Mouse (Mus musculus) brown adipose tissue, adult 24 weeks (tissue): ENCODE data around the gene Ccl2. TPM values are rescaled to one million over a fixed set of nuclear protein-coding genes. Genes with fewer than 3 reads are reported as not detected.

Source experiments
- H3K27ac ChIP-seq: fragments of 200-500 bp; replicated peaks from 2 replicates; pipeline ENCODE4 v1.5.1; 2012; ENCODE audit warnings: low read depth, mild to moderate bottlenecking, low read length
- H3K4me1 ChIP-seq: fragments of 200-500 bp; 2 replicates; pipeline ENCODE4 v1.6.1; 2012; ENCODE audit warnings: low read length, mixed read lengths; ENCODE audit not compliant: control insufficient read depth, insufficient read depth, insufficient read length
- H3K4me3 ChIP-seq: fragments of 200-500 bp; 2 replicates; pipeline ENCODE4 v1.5.1; 2012; ENCODE audit warnings: low read depth, mild to moderate bottlenecking, low read length, moderate library complexity; ENCODE audit not compliant: insufficient read depth
- polyA plus RNA-seq: library from polyadenylated mRNA; stranded (reverse); fragments of >200 nt; gene quantifications from 2 replicates; pipeline ENCODE4 v1.2.4, GENCODE M21; 2012; ENCODE audit not compliant: missing spikeins, insufficient read depth, insufficient read length

Ccl2 gene
- 3.2 and 14.0 TPM in 2 replicates for polyA plus RNA-seq

- H3K27ac ChIP-seq, result 0 out of 2 replicates have a peak within 1 kb of the TSS, but pooled peaks have one; percentile 39
- H3K4me1 ChIP-seq, result peaks cover 2% of the 10 kb centered on the region; the same call in 1 of the 2 replicates
Observed at GRCm38 (mm10) chr11:82035356-82035755, at the start of gene Ccl2. TSS of gene Ccl2 (plus strand) at chr11:82035571.

GRCm38 (mm10) chr11:81996172-81996841 is 39.1 kb upstream of the Ccl2 start:
- H3K4me1 ChIP-seq, result no peaks in the 10 kb centered on the region
- no peak overlapping the region for H3K4me3 ChIP-seq
- no peak overlapping the region for H3K27ac ChIP-seq

More at GRCm38 (mm10) chr11:82035356-82035755, at the start of gene Ccl2:
- no peak within 1 kb of the TSS for H3K4me3 ChIP-seq

- Histone ChIP-seq H3K4me1 (no peaks in the 10 kb centered on the region), H3K27ac (no peak overlapping the region), H3K4me3 (no peak overlapping the region)
Observed at GRCm38 (mm10) chr11:81997085-81997484, 38.3 kb upstream of the Ccl2 start.

GRCm38 (mm10) chr11:81998646-81999045 is 36.7 kb upstream of the Ccl2 start:
- Histone ChIP-seq H3K4me3 (no peak overlapping the region), H3K4me1 (no peaks in the 10 kb centered on the region), H3K27ac (no peak overlapping the region)

- Histone ChIP-seq H3K27ac (no peak overlapping the region), H3K4me1 (no peaks in the 10 kb centered on the region), H3K4me3 (no peak overlapping the region)
Observed at GRCm38 (mm10) chr11:81999469-81999868, 35.9 kb upstream of the Ccl2 start.

- Histone ChIP-seq H3K4me1 (no peaks in the 10 kb centered on the region), H3K4me3 (no peak overlapping the region), H3K27ac (no peak overlapping the region)
Observed at GRCm38 (mm10) chr11:82000581-82000980, 34.8 kb upstream of the Ccl2 start.

- no peak overlapping the region for H3K27ac ChIP-seq
- H3K4me3 ChIP-seq, result no peak overlapping the region
- no peaks in the 10 kb centered on the region for H3K4me1 ChIP-seq
Observed at GRCm38 (mm10) chr11:82004810-82005209, 30.6 kb upstream of the Ccl2 start.

GRCm38 (mm10) chr11:82006796-82007423 is 28.5 kb upstream of the Ccl2 start:
- H3K4me3 ChIP-seq, result no peak overlapping the region; the same call in 1 of the 2 replicates
- peak overlapping the region; percentile 50 for H3K27ac ChIP-seq
- peaks cover 5% of the 10 kb centered on the region for H3K4me1 ChIP-seq

GRCm38 (mm10) chr11:82010115-82010514 is 25.3 kb upstream of the Ccl2 start:
- Histone ChIP-seq H3K4me3 (no peak overlapping the region), H3K4me1 (peaks cover 9% of the 10 kb centered on the region), H3K27ac (no peak overlapping the region)

- peaks cover 11% of the 10 kb centered on the region for H3K4me1 ChIP-seq
- H3K4me3 ChIP-seq, result no peak overlapping the region
- peak overlapping the region; percentile 41; the same call in 1 of the 2 replicates for H3K27ac ChIP-seq
Observed at GRCm38 (mm10) chr11:82011411-82012193, 23.8 kb upstream of the Ccl2 start.

- peaks cover 13% of the 10 kb centered on the region for H3K4me1 ChIP-seq
- no peak overlapping the region for H3K27ac ChIP-seq
- no peak overlapping the region for H3K4me3 ChIP-seq
Observed at GRCm38 (mm10) chr11:82013756-82014155, 21.6 kb upstream of the Ccl2 start.

- Histone ChIP-seq H3K27ac (no peak overlapping the region), H3K4me3 (no peak overlapping the region), H3K4me1 (peaks cover 13% of the 10 kb centered on the region)
Observed at GRCm38 (mm10) chr11:82015066-82015465, 20.3 kb upstream of the Ccl2 start.

- no peak overlapping the region for H3K27ac ChIP-seq
- peaks cover 8% of the 10 kb centered on the region for H3K4me1 ChIP-seq
- H3K4me3 ChIP-seq, result no peak overlapping the region
Observed at GRCm38 (mm10) chr11:82016181-82016780, 19.1 kb upstream of the Ccl2 start.

GRCm38 (mm10) chr11:82019389-82019788 is 16.0 kb upstream of the Ccl2 start:
- Histone ChIP-seq H3K4me3 (no peak overlapping the region), H3K4me1 (peaks cover 4% of the 10 kb centered on the region; the same call in 1 of the 2 replicates), H3K27ac (no peak overlapping the region)

GRCm38 (mm10) chr11:82019793-82020192 is 15.6 kb upstream of the Ccl2 start:
- Histone ChIP-seq H3K4me1 (peaks cover 4% of the 10 kb centered on the region; the same call in 1 of the 2 replicates), H3K27ac (no peak overlapping the region), H3K4me3 (no peak overlapping the region)
